Mouse (Mus musculus) embryonic fibroblast, embryonic 13.5 days (primary cell): ENCODE measurements around the gene Dnlz. TPM values are rescaled to one million over a fixed set of nuclear protein-coding genes. Genes with fewer than 3 reads are reported as not detected.
"Not testable (repeated sequence)": the region's sequence is repeated elsewhere in the genome, so short reads cannot be mapped to it uniquely, and the experiment has no call there.

ENCODE experiments used
- H3K27ac ChIP-seq: 2 replicates; pipeline ENCODE4 v1.5.1; 2012; ENCODE audit warnings: low read length, control low read depth, inconsistent platforms; ENCODE audit not compliant: insufficient read depth
- H3K4me1 ChIP-seq: 2 replicates; pipeline ENCODE4 v1.6.1; 2011; ENCODE audit warnings: low read length; ENCODE audit not compliant: control insufficient read depth, insufficient read depth
- H3K4me3 ChIP-seq: 2 replicates; pipeline ENCODE4 v1.5.1; 2011; ENCODE audit warnings: mild to moderate bottlenecking, control low read depth, low read length; ENCODE audit not compliant: insufficient read depth
- CTCF ChIP-seq: IDR thresholded peaks from 2 replicates; pipeline ENCODE4 v1.5.1; 2011; ENCODE audit warnings: mild to moderate bottlenecking, control low read depth, low read length, moderate library complexity, borderline replicate concordance; ENCODE audit not compliant: insufficient read depth
- POLR2A ChIP-seq: IDR thresholded peaks from 2 replicates; pipeline ENCODE4 v1.6.1; 2011; ENCODE audit warnings: low read depth, mild to moderate bottlenecking, control low read depth, low read length, moderate library complexity
- polyA plus RNA-seq: library from polyadenylated mRNA; stranded (reverse); fragments of >200 nt; gene quantifications from 2 replicates; pipeline ENCODE4 v1.2.4, GENCODE M21; 2011; ENCODE audit warnings: low read depth; ENCODE audit not compliant: missing spikeins, insufficient read length

Gene Dnlz
- polyA plus RNA-seq, 1 experiment = 18.2 TPM

GRCm38 (mm10) chr2:26387713-26388112 is 35.8 kb upstream of the Dnlz start:
- no peak overlapping the region for H3K27ac ChIP-seq
- TF ChIP-seq CTCF (no peak), POLR2A (no peak)
- peak overlapping the region; percentile 94 for H3K4me3 ChIP-seq
- H3K4me1 ChIP-seq = 0 out of 2 replicates have a peak, but pooled peaks cover 7% of the 10 kb centered on the region

DNA sequence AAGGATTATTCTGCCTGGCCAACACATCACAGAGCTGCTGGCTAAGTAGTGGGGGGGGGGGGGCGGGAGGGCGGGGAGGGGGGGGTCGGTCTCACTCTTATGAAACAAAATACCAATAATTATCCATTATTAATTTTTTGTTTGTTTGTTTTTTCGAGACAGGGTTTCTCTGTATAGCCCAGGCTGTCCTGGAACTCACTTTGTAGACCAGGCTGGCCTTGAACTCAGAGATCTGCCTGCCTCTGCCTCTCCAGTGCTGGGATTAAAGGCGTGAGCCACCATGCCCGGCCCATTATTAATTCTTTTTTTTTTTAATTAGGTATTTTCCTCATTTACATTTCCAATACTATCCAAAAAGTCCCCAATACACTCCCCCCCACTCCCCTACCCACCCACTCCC is 29.0 kb upstream of the Dnlz start:
- H3K4me3 ChIP-seq = peak overlapping the region; percentile 74
- not testable (repeated sequence) for H3K4me1 ChIP-seq, H3K27ac ChIP-seq

- Histone ChIP-seq H3K4me3 (peak within 1 kb of the TSS; percentile 74), H3K4me1 (no peaks in the 10 kb centered on the region), H3K27ac (no peak within 1 kb of the TSS)
- peak; percentile 78 for TF ChIP-seq POLR2A
- TF ChIP-seq CTCF = no peak
These were observed 28.3 kb upstream of the Dnlz start, which contains the start of gene Snapc4 for GRCm38 (mm10) chr2:26380131-26380771. Gene Snapc4 (minus strand): TSS chr2:26380653.

GRCm38 (mm10) chr2:26372396-26372795 is 20.5 kb upstream of the Dnlz start:
- no peak overlapping the region for H3K27ac ChIP-seq
- no peak overlapping the region for H3K4me3 ChIP-seq
- peaks cover 9% of the 10 kb centered on the region for H3K4me1 ChIP-seq
- TF ChIP-seq CTCF = no peak
- no peak for TF ChIP-seq POLR2A

DNA sequence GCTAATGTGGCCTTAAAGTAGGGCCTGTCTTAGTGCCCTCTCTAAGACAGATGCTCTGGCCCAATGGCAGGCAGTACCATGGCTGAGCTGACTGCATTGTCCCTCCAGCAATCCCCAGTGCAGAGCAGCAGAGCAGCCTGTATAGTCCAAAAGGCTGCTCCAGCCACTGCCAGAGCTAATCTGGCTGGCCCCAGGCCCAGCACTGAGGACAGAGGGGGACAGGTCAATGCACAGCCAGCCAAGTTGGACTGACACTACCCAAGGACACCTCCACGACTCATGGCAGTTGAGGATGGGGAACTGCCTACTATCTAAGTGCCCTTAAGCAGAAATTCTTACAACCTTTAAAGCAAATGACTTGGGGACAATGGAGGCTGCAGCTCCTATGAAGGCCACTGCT is 16.7 kb upstream of the Dnlz start:
- Histone ChIP-seq H3K27ac (no peak overlapping the region), H3K4me3 (no peak overlapping the region), H3K4me1 (peaks cover 9% of the 10 kb centered on the region)
- TF ChIP-seq CTCF = no peak
- no peak for TF ChIP-seq POLR2A

GRCm38 (mm10) chr2:26367911-26368310 is 16.0 kb upstream of the Dnlz start:
- Histone ChIP-seq H3K4me1 (peaks cover 9% of the 10 kb centered on the region), H3K27ac (no peak overlapping the region), H3K4me3 (no peak overlapping the region)
- TF ChIP-seq CTCF = no peak
- TF ChIP-seq POLR2A = no peak

GRCm38 (mm10) chr2:26364738-26365465 is 13.0 kb upstream of the Dnlz start:
- no peaks in the 10 kb centered on the region for H3K4me1 ChIP-seq
- no peak for TF ChIP-seq CTCF
- TF ChIP-seq POLR2A = no peak
- H3K27ac ChIP-seq = no peak overlapping the region
- H3K4me3 ChIP-seq = no peak overlapping the region

DNA sequence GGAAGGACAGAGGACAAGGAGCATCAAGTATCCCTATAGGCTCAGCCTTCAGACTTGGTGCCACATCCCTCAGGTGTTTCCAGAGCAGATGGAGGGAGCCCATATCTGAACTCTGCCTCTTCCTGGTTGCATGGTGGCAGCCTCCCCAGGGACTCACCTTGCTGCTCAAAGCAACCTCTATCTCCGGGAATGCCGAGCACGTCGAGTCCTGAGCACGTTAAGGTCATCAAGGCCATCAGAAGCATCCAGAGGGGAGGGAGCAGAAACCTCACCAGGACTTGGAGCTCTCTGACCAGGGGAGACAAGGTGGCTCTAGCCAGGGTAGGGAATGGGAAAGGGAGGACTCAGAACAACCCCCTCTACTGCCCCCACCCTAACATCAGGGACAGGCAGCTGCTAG is 11.6 kb upstream of the Dnlz start:
- H3K4me1 ChIP-seq = no peaks in the 10 kb centered on the region
- H3K27ac ChIP-seq = no peak overlapping the region
- H3K4me3 ChIP-seq = no peak overlapping the region
- TF ChIP-seq CTCF (no peak), POLR2A (no peak)

DNA sequence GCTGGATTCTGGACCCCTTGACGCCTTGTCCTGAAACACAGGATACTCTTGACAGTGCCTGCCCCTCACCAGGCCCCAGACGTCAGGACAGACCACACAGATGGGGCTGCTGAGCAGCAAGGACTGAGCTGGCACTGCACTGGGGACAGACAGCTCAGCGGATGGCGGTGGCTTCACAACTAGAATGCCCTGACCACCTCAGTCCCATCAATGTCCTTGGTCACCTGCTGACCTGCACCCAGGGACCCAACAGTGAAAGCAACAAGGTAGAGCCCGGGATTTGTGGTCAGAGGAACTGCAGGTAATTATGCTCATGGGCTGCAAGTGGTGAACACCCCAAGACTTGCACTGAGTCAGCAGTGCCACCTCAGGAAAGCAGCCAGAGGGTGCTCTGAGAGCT is 11.1 kb upstream of the Dnlz start:
- no peak overlapping the region for H3K4me3 ChIP-seq
- no peak for TF ChIP-seq POLR2A
- TF ChIP-seq CTCF = no peak
- no peaks in the 10 kb centered on the region for H3K4me1 ChIP-seq
- no peak overlapping the region for H3K27ac ChIP-seq

DNA sequence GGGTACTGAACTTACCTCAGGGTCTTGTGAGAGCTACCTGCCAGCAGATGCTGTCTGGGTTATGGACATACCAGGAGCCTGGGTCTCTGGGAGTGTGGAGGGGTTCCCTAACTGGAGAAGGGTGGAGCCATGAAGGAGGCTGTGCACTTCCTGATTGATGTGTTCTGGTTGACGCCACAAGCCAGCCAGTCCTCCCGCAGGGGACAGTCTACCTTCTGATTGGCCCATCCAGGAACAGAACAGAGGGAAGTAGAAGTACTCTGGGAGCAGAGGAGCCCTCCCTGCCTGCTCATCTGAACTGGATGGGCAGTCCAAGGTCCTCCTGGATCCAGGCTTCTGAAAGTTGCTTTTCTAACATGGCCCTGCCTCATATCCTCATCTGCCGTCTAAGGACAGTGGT is 8.9 kb upstream of the Dnlz start, which contains the start of gene Card9:
Gene Card9, minus strand, starts transcription at position 147 of the 400 bp plus-strand sequence.
- TF ChIP-seq POLR2A = no peak
- TF ChIP-seq CTCF = no peak
- H3K4me3 ChIP-seq = no peak within 1 kb of the TSS
- no peaks in the 10 kb centered on the region for H3K4me1 ChIP-seq
- no peak within 1 kb of the TSS for H3K27ac ChIP-seq

- no peak for TF ChIP-seq POLR2A
- TF ChIP-seq CTCF = no peak
- Histone ChIP-seq H3K4me1 (no peaks in the 10 kb centered on the region), H3K27ac (no peak overlapping the region), H3K4me3 (no peak overlapping the region)
These were observed 8.1 kb upstream of the Dnlz start for GRCm38 (mm10) chr2:26359983-26360382.
